Mouse (Mus musculus) c-Kit-positive CD71-negative TER-119-negative erythroid progenitor cells, embryonic 14.5 days (primary cell): ENCODE data around the gene Catsper3.

ENCODE experiments used
- DNase-seq: peaks from one replicate; pipeline ENCODE4 v3.0.0-alpha.2; 2013; ENCODE audit warnings: low read depth

The Catsper3 gene

DNA sequence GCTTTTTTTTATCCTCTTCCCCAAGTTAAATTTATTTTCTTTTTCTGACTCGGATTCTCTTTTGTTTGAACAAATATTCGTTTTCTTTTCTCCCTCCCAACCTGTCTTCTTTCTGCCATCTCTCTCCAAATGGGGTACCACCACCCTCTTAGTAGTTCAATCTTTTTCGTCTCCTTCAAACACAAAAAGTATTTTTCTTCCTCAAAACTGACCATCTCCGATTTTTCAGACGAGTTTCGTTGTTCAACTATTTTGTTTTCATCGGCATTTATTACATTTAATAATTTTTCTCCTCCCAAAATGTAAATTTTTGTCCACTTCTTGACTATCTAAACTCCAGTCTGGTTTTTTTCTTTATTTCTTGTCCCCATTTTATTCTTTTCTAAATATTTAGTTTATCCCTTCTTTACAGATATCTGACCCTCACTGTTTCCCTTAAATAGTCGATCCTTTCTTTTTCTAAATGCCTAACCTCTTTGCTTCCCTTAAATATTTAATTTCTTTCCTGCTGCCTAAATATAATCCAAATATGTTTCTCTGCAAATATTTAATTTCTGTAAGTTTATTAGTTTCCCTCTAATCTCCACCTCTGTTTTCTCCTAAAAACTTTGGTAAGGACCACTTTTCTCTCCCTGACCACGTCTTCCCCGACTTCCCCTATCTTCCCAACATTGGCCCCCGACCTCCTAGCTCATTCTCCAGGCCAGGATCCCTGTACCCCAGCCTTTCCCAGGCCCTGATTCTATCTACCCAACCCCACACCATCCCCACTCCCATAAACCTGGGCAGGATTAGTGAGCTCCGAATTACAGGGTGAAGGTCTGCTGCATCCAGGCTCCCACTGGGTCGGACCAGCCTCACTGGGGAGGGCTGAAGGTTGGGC is 42.7 kb downstream of the Catsper3 start:
- no peak for DNase-seq

DNA sequence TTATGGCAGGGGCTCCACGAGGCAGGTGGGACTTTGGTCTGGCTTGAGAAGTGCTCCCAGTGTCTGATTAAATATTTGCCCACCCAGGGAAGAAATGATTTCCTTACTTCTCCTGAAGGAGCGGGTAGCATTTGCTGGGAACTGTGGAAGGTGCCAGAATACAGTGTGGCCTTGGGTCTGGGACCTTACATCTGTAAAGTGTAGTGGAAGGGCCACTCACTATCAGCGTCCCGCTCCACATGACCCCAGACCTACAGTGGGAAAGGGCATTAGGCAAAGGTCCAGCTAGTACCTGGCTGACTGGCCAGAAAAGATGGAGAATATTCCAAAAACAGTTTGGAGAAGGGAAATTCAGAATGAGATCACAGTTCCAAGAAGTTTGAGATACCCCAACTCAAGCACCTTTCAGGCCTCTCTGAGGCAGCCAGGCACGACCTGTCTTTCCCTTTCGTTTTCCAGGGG is 43.3 kb downstream of the Catsper3 start:
- DNase-seq, result no peak

GRCm38 (mm10) chr13:55828141-55829017 is 44.0 kb downstream of the Catsper3 start:
- no peak for DNase-seq

DNA sequence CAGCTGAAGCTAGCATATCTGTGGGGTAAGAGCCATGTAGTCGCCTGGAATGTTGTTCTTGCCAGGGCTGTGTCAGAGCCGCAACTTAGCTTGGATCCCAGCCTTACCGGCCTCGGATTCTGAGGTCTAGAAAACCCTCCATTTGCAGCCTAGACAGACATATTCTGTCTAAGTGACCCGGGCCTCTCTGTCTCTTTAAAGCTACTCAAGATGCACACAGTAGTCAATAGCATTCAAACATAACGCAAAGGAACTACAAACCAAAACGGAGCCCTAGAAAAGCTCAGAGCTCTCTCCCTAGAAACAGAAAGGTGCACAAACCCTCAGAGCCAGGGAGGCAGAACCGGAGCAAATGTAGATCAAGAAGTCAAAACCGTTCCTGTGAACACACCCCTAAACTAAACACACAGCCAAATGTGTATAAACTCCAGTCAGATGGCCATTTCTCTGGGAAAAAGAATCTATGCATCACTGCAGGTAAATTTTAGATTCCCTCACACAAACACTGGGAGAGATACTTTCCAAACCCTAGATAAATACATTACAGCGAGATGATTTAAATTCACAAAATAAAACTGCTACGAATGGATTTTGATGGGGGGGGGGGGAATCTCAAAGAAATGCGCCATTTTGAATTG is 44.8 kb downstream of the Catsper3 start:
- no peak for DNase-seq

- no peak for DNase-seq
Measured at GRCm38 (mm10) chr13:55830081-55830832, 45.9 kb downstream of the Catsper3 start.

GRCm38 (mm10) chr13:55830833-55831721 is 46.7 kb downstream of the Catsper3 start:
- no peak for DNase-seq

- DNase-seq, result no peak
Measured at GRCm38 (mm10) chr13:55831722-55832160, 47.4 kb downstream of the Catsper3 start.

GRCm38 (mm10) chr13:55832602-55833001 is 48.2 kb downstream of the Catsper3 start:
- DNase-seq, result no peak

GRCm38 (mm10) chr13:55833921-55834320 is 49.6 kb downstream of the Catsper3 start:
- DNase-seq, result no peak

DNA sequence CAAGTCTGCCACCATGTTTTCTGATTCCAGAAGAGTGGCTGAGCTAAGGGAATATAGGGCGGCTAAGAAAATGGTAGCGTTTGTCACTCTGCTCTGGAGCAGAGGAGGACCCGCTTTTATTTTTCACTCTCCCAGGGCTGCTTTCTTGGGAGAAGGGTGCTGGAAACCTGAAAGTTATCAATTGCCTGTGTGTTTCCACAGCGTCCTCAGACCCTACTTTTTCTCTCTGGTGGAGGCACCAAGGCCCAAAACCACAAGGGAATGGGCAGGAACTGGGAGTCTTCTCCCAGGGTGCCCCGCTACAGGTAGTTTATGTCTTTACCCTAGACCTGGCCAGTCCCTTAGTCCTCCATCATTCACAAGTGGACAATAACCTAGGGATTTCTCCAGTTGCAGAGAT is 50.3 kb downstream of the Catsper3 start:
- DNase-seq, result no peak

DNA sequence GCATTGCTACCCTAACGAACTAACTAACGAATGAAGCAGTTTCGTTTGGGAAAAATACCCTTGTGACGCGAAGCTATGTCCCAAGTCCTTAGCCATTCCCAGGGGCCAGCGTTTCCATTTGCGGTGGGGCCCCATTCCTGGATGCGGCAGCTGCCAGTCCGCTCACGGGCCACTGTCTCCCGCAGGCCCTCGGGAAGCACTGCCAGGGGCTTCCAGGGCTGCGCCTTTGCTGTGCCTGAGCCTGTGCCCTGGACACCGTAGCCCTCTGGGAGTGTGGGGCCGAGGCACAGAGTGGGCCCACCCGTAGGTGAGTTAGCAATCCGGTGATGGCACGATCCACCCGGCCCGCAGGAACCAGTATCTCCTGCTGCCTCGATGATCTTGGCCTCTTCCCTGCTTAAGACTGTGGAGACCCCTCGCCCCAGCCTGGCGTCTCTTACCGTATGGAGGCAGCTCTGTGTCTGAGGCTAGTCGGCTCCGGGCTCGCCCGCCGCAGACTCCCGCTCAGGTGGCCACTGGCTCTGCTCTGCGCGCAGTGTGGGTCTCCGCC is 51.3 kb downstream of the Catsper3 start:
- no peak for DNase-seq

- no peak for DNase-seq
Measured at GRCm38 (mm10) chr13:55836142-55836625, 51.8 kb downstream of the Catsper3 start, which contains the start of gene Pitx1. Pitx1 (minus strand) TSS chr13:55836192.

DNA sequence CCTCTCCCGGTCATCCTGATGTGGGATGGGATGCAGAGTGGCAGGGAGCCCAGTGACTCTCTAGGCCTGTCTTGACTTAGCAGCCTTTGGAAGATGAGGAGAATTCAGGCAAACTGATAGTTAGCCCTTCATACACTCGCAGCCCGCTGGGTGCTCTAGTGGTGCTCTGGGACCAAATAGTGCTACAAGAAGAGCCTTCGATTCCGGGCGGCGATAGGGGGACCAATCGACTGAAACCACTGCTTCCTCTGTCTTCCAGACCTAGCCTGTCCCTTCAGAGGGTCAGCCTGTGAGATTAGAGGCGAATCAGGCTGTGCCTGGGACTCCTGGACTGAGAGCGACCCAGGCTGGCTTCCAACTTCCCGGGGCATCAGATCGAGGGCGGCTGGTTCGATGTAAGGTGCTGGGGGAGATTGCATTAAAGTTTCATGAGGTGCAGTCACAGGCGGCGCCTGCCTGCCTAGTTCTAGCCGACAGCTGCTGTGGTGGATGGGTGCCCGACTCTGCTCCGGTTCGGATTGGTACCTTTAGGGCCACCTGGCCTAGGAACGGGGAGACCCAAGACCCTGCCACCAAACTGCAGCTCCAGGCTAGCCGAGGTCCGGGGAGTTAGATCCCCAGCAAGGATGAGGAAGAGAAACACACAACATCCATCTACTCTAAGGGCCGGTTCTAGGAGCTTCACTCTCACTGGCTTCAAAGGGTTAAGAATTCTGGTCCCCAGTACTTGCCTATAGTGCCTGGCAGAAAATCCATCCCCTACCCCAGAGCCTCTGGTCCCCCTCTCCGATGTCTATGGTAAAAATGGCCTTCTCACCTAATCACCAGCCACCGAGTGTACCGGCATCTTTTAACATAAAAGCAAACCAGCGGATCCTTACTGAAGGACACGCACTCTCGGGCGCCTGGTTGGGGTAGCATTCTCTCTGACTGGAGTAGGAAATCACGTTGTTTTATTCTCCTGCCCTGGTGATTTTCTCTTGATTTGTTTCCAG is 52.7 kb downstream of the Catsper3 start:
- DNase-seq, result no peak

DNA sequence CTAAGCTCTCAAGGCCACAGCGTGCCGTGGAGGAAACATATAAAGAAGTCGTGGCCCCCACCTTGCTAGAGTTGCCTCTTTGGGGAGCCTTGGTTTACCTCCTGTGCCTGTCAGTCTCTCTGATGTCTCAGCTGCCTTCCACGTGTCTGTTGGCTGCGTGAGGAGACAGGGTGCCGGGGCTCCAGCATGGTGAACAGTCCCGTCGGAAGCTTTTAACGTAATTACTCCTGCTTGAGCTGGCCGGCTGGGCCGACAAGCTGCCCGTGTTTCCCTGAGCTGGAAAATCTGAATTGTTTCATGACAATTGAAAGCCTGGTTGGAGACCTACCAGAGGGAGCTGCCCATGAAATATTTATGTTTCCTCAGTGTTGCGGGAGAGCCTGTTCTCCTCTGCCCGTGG is 55.9 kb downstream of the Catsper3 start:
- no peak for DNase-seq

- no peak for DNase-seq
Measured at GRCm38 (mm10) chr13:55843700-55844099, 59.3 kb downstream of the Catsper3 start.

DNA sequence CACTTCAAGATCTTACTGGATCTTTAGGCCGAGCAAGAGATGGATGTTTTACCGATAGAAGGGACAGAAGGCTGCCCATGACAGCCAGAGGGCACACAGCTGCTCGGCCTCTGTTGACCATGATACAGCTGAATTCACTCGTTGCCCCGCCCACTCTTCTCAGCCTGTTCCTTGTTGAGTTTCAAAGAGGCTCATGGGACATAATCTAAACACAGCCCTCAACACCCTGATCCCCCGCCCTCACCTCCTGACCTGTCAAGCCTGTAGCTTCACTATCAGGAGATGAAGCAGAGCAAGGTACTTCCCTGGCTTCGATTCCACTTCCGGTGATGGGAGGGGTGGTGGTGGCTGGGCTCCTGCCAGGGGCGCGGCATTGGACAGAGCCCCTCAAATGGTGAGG is 63.4 kb downstream of the Catsper3 start:
- no peak for DNase-seq

DNA sequence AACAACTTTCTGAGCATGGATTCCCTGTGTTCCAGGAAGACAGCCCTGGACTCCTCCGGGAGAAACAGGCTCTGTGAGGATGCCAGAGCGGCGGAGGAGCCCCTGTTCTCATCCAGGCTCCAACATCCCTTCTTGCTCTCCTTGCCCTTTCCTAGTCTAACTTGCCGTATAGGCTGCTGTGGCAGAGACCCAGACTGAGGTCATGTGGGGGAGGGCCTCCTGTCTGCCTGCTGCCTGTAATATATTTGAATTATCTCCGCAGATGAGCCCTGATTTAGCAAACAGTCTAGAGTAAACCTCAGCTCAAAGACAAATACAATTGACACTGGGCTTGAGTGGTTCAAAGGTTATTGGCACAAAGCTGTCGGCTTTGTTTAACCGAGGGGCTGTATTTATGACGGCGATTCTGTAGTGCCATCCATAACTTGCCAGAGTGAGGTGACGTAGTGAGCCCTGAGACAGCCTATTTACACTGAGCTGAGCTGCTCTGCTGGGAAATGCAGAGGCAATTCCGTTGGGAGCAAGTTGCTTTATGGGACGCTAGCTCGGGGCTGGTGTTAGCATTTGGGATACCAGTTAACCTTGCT is 64.3 kb downstream of the Catsper3 start:
- DNase-seq, result no peak

- no peak for DNase-seq
Measured at GRCm38 (mm10) chr13:55850726-55851125, 66.4 kb downstream of the Catsper3 start.
